Mouse (Mus musculus) B cell, adult 2 months (primary cell): ENCODE results near the gene Wnt10a.
"Not testable (repeated sequence)": the region's sequence is repeated elsewhere in the genome, so short reads cannot be mapped to it uniquely, and the experiment has no call there.

Experiments
- DNase-seq, 2 experiments: peaks; one replicate each; pipeline ENCODE4 v3.0.0; 2022

The Wnt10a gene

DNA sequence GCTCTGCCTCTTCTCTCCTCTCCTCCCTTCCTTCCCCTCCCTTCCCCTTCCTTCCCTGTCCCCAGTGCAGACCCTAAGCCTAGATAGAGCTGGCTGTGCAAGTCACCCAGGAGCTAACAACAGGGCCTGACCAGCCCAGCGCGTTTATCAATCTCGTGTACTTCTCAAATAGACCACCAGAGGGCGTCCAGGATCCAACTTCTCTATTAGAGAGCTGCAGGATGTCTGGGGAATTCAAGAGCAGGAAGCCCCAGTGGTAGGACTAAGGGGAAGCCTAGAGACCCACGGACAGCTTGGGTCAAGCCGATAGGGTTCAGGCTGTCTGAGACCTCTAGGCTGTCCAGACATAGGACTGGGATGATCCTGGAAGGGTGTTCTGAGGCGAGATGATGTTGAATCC is 3.5 kb upstream of the Wnt10a start:
- DNase-seq: peak; percentile 86 to 89

DNA sequence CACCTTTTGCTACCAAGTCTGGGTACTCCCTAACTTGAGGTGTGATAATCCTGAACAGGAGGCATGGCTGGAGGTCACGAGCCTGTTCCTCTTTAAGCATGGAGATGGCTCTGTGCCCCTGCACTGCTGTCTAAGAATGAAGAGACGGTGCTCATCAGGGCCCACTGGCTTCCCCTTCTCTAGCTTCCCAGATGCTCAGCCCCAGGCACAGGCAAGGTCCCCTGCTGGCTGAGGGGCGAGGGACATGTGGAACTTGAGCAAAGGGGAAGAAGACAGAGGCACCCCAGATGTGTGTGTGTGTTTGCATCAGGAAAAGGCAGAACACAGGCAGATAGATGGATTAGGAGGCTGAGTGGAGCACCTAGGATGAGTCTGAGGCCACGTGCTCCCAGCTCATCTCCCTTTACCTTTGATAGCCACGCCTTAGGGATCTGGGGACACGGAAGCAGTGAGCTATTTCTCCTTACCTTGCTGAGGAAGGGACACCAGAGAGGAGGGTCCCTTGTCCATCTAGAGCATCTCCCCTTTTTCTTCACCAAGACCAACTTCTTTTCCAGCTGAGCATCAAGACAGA is 2.6 kb upstream of the Wnt10a start:
- DNase-seq: peak in 1 of 2 experiments; percentile 48

DNA sequence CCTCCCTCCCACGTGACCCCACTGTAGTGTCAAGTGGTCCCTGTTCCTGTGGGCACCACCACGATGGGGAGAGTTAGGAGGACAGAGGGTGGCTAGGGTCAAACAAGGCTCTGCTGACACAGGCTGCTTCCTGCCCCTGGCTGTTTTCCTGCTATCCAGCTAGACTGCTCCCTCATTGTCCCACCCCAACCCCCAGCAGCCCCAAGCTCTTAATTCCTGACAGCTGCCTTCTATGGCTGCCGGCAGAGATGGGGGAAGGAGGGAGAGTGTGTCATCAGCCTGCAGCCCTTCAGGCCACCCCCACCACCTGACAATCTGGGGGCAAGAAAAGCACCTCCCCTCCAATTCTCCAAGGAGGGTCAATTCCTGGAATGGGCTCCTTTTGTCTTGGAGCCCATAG is 1.2 kb upstream of the Wnt10a start:
- no peak for DNase-seq

DNA sequence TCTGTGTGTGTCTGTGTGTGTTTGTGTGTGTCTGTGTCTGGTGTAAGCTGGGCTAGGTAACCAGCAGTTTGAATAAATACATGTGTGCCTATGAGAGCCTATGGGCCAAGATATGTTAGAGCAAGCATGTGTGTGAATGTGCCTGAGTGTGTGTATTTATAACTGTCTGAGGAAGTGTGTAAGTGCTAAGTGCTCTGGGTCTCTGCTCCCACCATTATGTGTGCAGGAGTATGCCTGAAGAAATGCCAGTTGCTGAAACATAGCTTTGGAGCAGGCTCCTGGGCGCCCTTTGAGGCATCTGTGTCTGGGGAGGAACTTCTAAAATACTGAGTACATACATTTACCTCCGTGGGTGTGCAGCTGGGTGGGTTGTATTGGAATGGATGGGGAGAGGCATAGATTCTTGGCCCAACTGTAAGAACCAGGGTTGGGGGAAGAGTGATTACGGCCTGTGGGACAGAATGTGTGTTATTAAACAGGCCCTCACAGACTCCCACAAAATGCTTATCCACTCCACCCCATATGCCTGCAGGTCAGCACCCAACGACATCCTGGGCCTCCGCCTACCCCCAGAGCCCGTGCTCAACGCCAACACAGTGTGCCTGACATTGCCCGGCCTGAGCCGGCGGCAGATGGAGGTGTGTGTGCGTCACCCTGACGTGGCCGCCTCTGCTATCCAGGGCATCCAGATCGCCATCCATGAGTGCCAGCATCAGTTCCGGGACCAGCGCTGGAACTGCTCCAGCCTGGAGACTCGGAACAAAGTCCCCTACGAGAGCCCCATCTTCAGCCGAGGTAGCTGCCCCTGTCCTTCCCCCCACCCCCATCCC is 1.7 kb downstream of the Wnt10a start:
- DNase-seq: no peak

DNA sequence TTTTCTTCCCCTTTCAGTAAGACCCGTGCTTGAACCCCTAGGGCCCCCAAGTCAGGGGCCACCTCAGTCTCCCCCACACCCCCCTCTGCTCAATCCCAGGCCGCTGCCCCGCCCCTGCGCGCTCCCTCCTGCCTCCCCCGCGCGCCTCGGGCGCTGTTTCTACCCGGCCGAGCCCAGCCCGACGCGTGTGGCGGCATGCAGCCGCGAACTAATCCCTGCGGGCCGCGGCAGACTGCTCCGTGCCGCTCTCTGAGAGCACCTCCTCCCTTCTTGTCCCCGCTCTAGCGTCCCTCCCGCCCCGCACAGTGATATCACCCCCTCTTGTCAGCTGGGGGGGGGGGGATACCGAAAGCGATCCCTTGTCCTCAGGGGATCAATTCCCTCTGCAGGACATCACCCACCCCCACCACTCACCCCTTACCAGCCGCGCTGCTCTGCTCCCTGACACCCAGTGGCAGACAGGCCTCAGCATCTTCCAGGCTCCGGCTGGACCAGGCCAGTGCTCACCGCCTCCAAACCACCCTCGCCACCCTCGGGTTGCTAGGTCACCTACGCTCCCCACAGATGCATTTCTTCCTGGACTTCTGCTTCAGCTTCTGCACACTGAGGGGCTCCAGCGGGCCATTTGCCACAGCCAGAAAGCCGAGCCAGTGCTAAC is 3.3 kb downstream of the Wnt10a start:
- peak; percentile 49 to 52 for DNase-seq

DNA sequence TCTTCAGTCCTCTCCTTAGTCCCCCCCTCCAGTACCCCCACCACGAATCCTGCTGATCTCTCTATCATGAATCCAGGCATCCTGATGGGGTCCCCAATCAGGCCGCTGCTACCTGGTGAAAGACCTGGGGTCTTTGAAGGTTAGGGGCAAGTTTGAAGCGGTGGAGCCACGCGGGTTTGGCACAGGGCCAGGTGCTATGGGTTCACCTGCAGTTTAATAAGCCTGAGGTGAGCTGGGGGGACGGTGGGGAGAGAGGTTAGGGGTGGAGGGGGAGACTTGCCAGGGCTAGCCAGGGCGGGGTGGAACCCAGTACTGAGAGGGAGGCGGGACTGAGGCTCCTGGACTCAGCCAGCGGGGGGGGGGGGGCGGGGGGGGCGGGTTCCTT is 3.8 kb downstream of the Wnt10a start:
- no peak for DNase-seq

DNA sequence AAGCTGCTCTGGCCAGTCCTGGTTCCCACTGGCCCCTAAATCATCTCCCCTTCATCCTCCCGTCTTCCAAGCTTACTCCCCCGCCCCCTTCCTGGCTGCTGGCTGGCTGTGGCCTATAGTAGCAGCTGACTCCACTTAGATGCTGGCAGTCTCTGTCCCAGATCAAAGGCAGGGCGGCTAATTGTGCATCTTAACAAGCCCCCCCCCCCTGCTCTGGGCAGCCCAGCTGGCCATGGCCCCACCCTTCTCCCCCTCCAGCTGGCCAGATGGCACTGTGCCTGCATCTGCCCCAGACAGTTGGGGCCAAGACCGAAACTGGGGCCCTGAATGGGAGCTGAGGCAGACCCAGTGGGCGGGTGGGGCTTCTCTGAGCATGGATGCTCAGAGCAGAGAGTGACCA is 6.1 kb downstream of the Wnt10a start:
- DNase-seq: no peak

DNA sequence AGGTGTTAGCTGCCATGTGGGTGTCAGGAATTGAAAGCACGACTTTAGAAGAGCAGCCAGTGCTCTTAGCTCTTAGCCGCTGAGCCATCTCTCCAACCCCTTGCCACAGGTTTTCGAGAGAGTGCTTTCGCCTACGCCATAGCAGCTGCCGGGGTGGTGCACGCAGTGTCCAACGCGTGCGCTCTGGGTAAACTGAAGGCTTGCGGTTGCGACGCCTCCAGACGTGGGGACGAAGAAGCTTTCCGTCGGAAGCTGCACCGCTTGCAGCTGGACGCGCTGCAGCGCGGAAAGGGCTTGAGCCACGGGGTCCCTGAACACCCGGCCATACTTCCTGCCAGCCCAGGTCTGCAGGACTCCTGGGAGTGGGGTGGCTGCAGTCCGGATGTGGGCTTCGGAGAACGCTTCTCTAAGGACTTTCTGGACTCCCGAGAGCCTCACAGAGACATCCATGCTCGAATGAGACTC is 9.1 kb downstream of the Wnt10a start:
- DNase-seq: peak; percentile 45 to 54

DNA sequence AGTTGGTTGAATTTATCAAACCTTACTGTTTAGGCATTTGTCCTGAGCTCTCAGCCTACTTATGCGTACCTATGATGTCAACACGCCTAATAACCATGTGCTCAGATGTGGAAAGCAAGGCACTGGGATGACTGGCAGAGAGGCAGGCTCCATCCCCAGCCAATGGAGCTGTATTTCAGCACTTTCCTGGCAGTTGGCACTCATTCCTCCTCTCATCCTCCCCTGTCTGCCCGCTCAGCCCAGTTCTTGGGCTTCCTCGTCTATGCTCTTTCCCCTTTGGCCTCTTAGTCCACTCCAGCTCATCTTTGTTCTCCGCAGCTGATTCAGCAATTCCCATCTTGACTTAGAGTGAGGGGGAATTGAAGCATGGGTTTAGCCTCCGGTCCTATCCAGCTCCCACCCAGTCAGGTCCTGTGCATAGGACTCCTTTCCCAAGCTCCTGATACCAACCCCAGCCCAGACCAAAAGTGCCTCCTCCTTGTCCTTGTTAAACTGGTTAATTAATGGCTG is 10.4 kb downstream of the Wnt10a start:
- DNase-seq: no peak

DNA sequence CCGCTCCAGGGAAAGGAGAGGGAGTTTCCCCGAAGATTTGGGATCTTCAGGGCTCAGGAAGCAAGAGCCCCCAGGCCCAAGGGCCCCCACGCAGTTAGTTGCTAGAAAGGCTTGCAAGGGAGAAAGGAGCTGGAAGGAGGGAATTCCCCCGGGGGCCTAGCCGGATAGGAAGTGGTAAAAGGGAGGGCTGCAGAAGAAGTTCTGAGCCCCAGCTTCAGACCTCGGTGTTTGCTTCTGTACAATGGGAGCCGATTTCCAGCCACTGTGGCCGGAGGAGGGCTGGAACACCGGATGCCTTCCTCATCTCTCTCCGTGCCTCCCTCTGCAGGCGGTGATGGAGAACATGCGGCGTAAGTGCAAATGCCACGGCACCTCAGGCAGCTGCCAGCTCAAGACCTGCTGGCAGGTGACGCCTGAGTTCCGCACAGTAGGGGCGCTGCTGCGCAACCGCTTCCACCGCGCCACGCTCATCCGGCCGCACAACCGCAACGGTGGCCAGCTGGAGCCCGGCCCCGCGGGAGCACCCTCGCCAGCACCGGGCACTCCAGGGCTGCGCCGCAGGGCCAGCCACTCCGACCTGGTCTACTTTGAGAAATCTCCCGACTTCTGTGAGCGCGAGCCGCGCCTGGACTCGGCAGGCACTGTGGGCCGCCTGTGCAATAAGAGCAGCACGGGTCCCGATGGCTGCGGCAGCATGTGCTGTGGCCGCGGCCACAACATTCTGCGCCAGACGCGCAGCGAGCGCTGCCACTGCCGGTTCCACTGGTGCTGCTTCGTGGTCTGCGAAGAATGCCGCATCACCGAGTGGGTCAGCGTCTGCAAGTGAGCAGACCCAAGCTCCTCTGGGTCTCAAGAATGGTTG is 11.7 kb downstream of the Wnt10a start:
- DNase-seq: peak; percentile 82 to 83

DNA sequence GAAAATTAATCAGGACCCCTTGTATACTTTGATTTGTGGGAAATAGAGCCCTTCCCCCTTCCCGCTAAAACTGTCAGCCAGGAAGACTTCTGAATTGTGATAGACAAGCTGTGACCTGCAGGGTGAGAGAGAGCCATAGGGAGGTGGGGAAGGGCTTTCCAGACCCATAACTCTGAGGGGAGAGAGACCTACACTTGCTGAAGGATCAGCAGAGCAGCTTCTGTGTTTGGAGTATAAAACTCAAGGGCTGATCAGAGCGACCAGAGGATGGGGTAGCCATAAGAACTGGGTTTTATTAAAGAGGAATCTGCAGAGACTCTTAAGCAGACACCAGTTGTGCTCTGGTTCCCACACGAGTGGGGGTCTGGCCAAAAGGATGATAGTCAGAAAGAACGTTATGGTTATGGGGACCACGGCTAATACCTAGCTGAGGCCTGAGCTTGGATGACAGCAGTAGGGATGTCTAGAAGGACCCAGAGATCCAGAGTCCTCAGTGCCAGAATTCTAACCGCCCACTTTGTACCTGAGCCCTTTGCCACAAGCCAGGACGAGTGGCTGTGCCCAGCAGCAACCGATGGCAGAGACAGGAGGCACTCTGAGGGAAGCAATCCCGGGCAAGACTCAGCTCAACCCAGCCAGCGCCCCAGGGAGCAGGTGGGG is 13.0 kb downstream of the Wnt10a start:
- no peak for DNase-seq

DNA sequence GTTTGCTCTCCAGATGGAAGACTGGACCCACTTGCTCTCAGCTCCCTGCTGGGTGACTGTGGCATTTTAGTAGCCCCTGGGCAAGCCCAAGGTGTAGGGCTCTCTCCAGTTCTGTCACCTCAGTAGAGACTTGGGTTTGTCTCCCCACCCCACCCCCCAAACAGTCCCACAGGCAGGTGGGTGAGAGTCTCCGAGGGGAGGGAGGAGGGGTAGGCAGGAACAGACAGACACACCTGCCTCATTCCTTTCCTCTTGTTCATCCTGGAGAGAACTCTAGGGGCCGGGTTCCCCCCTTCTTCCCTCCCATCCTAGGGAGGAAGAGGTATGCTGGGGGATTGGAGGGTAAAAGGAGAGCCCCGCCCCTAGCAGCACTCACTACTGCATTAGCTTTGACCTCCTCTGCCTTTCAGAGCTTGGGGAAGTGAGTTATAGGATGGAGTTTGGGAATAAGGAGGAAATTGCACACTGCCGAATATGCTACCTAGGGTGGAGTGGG is 14.1 kb downstream of the Wnt10a start:
- no peak for DNase-seq

DNA sequence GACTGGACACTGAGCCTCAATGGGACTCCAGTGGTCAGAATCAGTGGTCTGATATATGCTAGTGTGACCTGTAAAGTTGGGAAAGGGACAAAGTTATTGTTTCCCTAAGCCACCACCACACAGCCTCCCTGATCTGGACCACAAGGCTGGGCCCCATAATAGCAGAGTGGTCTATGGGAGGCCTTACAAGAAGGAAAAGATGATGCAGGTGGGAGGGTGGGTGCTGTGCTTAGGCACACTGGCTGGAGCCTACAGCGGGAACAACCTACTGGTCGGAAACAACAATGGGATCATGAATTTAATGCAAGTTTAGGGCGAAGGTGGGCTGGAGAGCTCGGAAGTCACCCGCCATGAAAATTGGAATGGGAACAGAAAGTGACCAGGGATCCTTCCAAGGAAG is 14.5 kb downstream of the Wnt10a start:
- DNase-seq: no peak

DNA sequence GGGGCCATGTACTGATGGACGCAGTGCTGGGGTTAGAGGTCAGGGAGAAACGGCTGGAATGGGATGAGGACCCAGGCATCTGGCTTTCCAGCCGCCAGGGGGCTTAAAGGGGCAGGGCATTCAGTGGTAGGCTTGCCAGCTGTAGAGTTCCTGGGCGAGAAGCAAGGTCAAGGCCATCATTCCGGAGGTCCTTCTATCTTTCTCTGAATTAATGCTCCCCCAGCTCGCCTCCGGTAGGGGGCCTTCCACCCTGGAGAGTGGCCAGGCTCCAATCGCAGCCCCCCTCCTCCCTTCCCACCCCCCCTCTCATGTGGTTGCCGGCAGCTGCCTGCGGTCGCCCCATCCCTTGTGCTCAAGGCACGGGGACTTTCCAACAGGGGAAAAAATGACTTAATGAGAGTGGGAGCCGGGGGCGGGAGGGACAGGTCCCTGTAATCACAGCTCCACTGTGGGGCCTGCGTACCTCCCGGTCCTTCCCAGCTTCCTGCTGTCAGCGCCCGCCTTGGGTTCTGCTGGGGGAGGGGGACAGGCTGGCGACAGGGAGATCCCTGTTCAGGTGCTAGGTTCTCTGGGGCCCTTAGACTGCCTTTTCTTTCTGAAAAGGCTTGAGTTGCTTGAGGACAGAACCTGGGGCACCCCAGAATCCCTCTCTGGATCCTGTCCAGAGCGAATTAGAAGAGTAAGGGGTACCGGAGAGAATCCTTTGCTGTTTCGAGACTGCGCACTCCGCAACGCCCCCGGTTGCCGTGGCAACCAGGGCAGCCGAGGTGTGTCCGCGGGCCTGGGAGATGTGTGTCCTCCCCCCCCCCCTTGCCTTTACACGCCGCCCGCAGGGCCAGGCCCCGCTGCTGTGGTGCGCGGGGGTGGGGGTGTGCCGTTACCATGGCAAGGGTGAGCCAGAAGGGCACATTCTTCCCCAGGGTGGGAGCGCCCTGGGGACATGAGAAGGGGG is 15.3 kb downstream of the Wnt10a start:
- peak; percentile 65 to 69 for DNase-seq

DNA sequence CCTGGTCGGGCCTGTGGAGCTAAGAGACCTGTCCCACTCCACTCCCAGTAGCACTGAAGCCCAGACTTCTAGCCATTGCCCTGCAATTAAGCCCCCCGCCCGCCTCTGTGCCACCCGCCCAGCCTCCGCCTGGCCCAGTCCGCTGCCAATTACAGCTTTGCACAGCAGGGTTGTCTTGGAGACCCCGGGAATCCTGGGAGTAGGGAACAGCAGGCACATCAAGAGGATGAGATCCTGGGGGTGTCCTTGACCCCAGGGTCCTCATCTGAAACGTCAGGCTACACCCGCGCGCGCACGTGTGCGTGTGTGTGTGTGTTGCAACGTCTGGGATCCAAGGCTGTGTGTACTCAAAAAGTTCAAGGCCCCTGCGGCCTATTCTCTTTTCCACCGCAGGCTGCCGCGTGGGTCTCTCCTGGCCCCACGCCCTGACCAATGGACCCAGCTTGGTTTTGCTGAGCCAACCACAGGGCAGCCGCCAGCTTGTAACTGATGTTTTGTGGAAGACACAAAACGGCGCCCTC is 16.3 kb downstream of the Wnt10a start:
- no peak for DNase-seq

DNA sequence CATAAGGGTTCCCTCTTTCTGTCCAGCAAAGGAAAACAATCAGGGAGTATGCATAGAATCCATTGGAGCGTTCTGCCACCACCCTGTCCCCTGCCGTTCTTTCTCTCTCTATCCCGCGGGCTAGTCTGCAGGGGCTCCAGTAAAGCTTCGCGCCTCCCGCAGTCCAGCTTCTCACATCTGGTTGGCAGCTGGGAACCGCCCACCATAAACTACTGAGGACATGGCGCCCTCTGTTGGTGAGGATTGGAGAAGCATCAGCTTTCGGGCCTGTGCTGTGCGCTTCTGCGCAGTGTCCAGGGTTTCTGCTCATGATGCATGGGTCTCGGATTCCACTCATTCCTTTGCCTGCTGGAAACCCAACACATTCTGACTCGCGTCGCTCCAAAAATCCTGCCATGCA is 16.8 kb downstream of the Wnt10a start:
- peak; percentile 94 for DNase-seq

DNA sequence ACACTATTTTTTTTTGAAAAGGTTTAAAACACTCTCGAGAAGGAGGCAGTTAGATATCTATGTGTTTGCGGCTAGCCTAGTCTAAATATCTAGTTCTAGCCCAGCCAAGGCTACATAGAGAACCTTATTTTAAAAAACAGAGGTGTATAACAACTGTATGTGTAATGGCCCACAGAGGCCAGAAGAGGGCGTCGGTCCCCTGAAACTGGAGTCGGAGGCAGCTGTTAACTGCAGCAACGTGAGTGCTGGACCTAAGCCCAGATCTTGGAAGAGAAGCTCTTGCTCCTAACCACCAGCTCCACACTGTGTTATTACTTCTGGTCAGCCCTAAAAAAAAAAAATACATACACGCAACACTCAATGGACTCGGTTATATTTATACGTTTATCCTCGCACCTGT is 17.7 kb downstream of the Wnt10a start:
- no peak for DNase-seq

DNA sequence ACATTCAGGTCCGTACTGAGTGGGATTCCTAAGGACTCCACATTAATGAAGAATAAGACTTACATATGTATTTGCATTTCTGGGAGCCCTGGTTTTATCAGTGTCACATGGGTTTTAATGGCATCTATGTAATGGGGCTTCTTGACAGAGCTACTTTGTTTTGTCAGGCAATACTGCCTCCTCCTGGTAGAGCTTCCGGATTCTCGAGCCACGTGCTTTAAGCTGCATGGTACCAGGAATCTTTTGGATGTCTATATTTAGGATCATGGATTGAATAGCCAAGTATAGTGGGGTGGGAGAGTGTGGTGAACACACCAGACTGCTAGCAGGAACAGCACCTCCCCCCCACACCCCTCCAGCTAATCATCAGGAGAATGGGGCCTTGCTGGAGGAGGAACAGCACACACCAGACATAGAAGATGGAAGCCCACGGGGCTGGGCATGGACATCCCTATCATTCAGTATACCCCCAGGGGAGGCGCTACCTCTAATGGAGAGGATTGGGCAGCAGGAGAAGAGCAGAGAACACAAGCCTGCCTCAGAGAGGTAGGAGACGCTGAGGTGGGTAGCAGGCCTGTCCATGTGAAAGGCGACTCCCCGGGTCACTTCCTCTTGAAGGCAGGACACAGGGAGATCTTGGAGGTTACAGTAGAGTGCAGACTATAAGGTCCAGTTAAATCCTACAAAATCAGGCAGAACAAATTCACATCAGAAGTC is 23.8 kb downstream of the Wnt10a start:
- DNase-seq: no peak

DNA sequence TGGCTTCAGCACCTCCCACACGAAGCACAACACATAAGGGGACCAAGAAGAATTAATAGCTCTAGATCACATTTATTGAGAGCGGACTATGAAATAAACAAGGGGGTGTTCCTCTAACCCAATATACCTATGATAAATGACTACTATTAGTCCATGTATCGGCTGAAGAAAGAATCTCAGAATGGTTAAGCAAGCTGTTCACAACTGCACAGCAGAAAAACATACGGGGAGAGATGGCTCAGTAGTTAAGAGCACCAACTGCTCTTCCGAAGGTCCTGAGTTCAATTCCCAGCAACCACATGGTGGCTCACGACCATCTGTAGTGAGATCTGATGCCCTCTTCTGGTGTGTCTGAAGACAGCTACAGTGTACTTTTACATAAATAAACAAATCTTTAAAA is 24.6 kb downstream of the Wnt10a start:
- DNase-seq: not testable (repeated sequence)

DNA sequence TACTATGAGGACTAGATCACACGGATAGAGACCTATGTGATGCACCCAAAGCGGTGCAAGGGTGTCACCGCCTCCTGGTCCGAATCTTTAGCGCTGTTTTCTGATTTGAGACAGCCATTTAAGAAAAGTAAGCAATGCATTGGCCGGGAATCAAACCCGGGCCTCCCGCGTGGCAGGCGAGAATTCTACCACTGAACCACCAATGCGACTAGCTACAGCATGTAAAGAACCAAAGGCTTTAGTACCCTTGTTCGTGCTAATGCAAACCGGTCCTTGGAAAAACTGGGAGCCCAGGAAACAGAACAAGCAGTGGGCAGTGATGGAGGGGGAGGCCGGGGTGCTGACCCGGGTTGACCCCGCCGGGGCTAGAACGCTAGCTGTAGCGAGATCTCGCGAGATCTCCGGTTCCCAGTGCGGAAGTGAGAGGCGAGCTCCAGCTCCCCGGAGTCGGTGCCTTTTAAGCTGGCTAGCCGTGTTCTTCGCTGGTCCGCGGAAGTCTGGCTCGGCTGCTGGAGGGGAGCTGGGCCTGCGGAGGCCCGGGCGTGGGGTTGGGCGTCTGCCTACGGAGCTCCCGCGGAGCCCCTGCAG is 25.4 kb downstream of the Wnt10a start:
- DNase-seq: peak; percentile 88
